Mouse (Mus musculus) cerebellum, adult 2 months (tissue): Measurements from ENCODE around the gene Mzf1.

Experiments used
- CTCF ChIP-seq: fragments of 200-500 bp; IDR thresholded peaks from 2 replicates; pipeline ENCODE4 v1.5.1; 2011; ENCODE audit warnings: low read depth, mild to moderate bottlenecking, control low read depth, low read length, moderate library complexity, borderline replicate concordance; ENCODE audit not compliant: insufficient read depth
- POLR2A ChIP-seq: fragments of 200-500 bp; IDR thresholded peaks from 2 replicates; pipeline ENCODE4 v1.6.1; 2011; ENCODE audit warnings: low read length, control low read depth, borderline replicate concordance; ENCODE audit not compliant: insufficient read depth

GRCm38 (mm10) chr7:13015217-13015616, 39.3 kb downstream of the Mzf1 start:
- TF ChIP-seq CTCF (no peak), POLR2A (no peak)
